Mouse (Mus musculus): ENCODE results near the gene Clic5. TPM values are rescaled to one million over a fixed set of nuclear protein-coding genes. Genes with fewer than 3 reads are reported as not detected.

Gene Clic5
- polyA plus RNA-seq, 1 experiment from 2014 or later, result 0.28 TPM

GRCm38 (mm10) chr17:44300723-44301122 is 112.3 kb downstream of the Clic5 start:
- Histone ChIP-seq H3K4me3 (ENCODE audit: low read depth, low read length) (no peak overlapping the region), H3K27ac (ENCODE audit: low read depth) (no peak overlapping the region), H3K4me2 (ENCODE audit: low read depth, low read length) (no peak overlapping the region), H3K9ac (replicated peaks) (no peak overlapping the region), H3K9me3 (ENCODE audit: low read length) (no peaks in the 10 kb centered on the region), H3K27me3 (ENCODE audit: insufficient read depth, low read length) (no peaks in the 10 kb centered on the region), H3K36me3 (replicated peaks; ENCODE audit: insufficient read depth, low read length) (no peaks in the 10 kb centered on the region), H3K4me1 (ENCODE audit: insufficient read depth) (no peaks in the 10 kb centered on the region)
- WGBS (ENCODE audit: insufficient replicate concordance), result 55% methylated on average over 4 of the region's 4 CpGs
- no peak for DNase-seq
- no peak for TF ChIP-seq EP300 (IDR thresholded peaks at IDR 0.05; ENCODE audit: low read depth)
- no peak for TF ChIP-seq CTCF (IDR thresholded peaks at IDR 0.05; ENCODE audit: low read depth)
- no peak for ATAC-seq

- WGBS (ENCODE audit: insufficient replicate concordance), result 72% methylated on average over 17 of the region's 17 CpGs
- TF ChIP-seq EP300 (IDR thresholded peaks at IDR 0.05; ENCODE audit: low read depth) (no peak), CTCF (IDR thresholded peaks at IDR 0.05; ENCODE audit: low read depth) (no peak)
- ATAC-seq, result no peak
- Histone ChIP-seq H3K27ac (ENCODE audit: low read depth) (no peak overlapping the region), H3K36me3 (replicated peaks; ENCODE audit: insufficient read depth, low read length) (no peaks in the 10 kb centered on the region), H3K9me3 (ENCODE audit: low read length) (no peaks in the 10 kb centered on the region), H3K4me1 (ENCODE audit: insufficient read depth) (no peaks in the 10 kb centered on the region), H3K27me3 (ENCODE audit: insufficient read depth, low read length) (no peaks in the 10 kb centered on the region), H3K4me2 (ENCODE audit: low read depth, low read length) (no peak overlapping the region), H3K9ac (replicated peaks) (no peak overlapping the region), H3K4me3 (ENCODE audit: low read depth, low read length) (no peak overlapping the region)
- no peak for DNase-seq
Observed at GRCm38 (mm10) chr17:44301224-44301811, 112.9 kb downstream of the Clic5 start.

GRCm38 (mm10) chr17:44304076-44304475 is 115.7 kb downstream of the Clic5 start:
- no peak overlapping the region for H3K4me2 ChIP-seq (ENCODE audit: low read depth, low read length)
- TF ChIP-seq EP300 (IDR thresholded peaks at IDR 0.05; ENCODE audit: low read depth), result no peak
- TF ChIP-seq CTCF (IDR thresholded peaks at IDR 0.05; ENCODE audit: low read depth), result no peak
- no peak overlapping the region for H3K4me3 ChIP-seq (ENCODE audit: low read depth, low read length)
- no peak overlapping the region for H3K27ac ChIP-seq (ENCODE audit: low read depth)
- 94% methylated on average over 1 of the region's 1 CpGs for WGBS (ENCODE audit: insufficient replicate concordance)
- no peak overlapping the region for H3K9ac ChIP-seq (replicated peaks)
- no peaks in the 10 kb centered on the region for H3K9me3 ChIP-seq (ENCODE audit: low read length)
- H3K27me3 ChIP-seq (ENCODE audit: insufficient read depth, low read length), result no peaks in the 10 kb centered on the region
- ATAC-seq (no peak), DNase-seq (no peak)
- H3K4me1 ChIP-seq (ENCODE audit: insufficient read depth), result no peaks in the 10 kb centered on the region
- H3K36me3 ChIP-seq (replicated peaks; ENCODE audit: insufficient read depth, low read length), result no peaks in the 10 kb centered on the region

GRCm38 (mm10) chr17:44309914-44310622 is 121.7 kb downstream of the Clic5 start:
- no peak for DNase-seq
- ATAC-seq, result no peak
- H3K27ac ChIP-seq (ENCODE audit: low read depth), result no peak overlapping the region
- H3K9me3 ChIP-seq (ENCODE audit: low read length), result no peaks in the 10 kb centered on the region
- H3K27me3 ChIP-seq (ENCODE audit: insufficient read depth, low read length), result no peaks in the 10 kb centered on the region
- no peak overlapping the region for H3K4me3 ChIP-seq (ENCODE audit: low read depth, low read length)
- no peaks in the 10 kb centered on the region for H3K4me1 ChIP-seq (ENCODE audit: insufficient read depth)
- no peaks in the 10 kb centered on the region for H3K36me3 ChIP-seq (replicated peaks; ENCODE audit: insufficient read depth, low read length)
- H3K9ac ChIP-seq (replicated peaks), result no peak overlapping the region
- H3K4me2 ChIP-seq (ENCODE audit: low read depth, low read length), result no peak overlapping the region
- WGBS (ENCODE audit: insufficient replicate concordance), result 75% methylated on average over 10 of the region's 10 CpGs
- TF ChIP-seq EP300 (IDR thresholded peaks at IDR 0.05; ENCODE audit: low read depth) (no peak), CTCF (IDR thresholded peaks at IDR 0.05; ENCODE audit: low read depth) (no peak)

- no peak for ATAC-seq
- TF ChIP-seq EP300 (IDR thresholded peaks at IDR 0.05; ENCODE audit: low read depth), result no peak
- TF ChIP-seq CTCF (IDR thresholded peaks at IDR 0.05; ENCODE audit: low read depth), result no peak
- no peak overlapping the region for H3K27ac ChIP-seq (ENCODE audit: low read depth)
Observed at GRCm38 (mm10) chr17:44325314-44325713, 136.9 kb downstream of the Clic5 start.

GRCm38 (mm10) chr17:44327279-44328146 is 139.1 kb downstream of the Clic5 start:
- H3K4me3 ChIP-seq (ENCODE audit: low read depth, low read length), result no peak overlapping the region

More at GRCm38 (mm10) chr17:44325314-44325713, 136.9 kb downstream of the Clic5 start:
- DNase-seq, result no peak
- H3K4me2 ChIP-seq (ENCODE audit: low read depth, low read length), result no peak overlapping the region
- no peaks in the 10 kb centered on the region for H3K4me1 ChIP-seq (ENCODE audit: insufficient read depth)
- no peaks in the 10 kb centered on the region for H3K36me3 ChIP-seq (replicated peaks; ENCODE audit: insufficient read depth, low read length)
- no peak overlapping the region for H3K4me3 ChIP-seq (ENCODE audit: low read depth, low read length)
- WGBS (ENCODE audit: insufficient replicate concordance), result 75% methylated on average over 10 of the region's 10 CpGs
- H3K9ac ChIP-seq (replicated peaks), result no peak overlapping the region
- no peaks in the 10 kb centered on the region for H3K27me3 ChIP-seq (ENCODE audit: insufficient read depth, low read length)
- no peaks in the 10 kb centered on the region for H3K9me3 ChIP-seq (ENCODE audit: low read length)

More at GRCm38 (mm10) chr17:44327279-44328146, 139.1 kb downstream of the Clic5 start:
- H3K4me2 ChIP-seq (ENCODE audit: low read depth, low read length), result no peak overlapping the region
- no peaks in the 10 kb centered on the region for H3K9me3 ChIP-seq (ENCODE audit: low read length)
- H3K36me3 ChIP-seq (replicated peaks; ENCODE audit: insufficient read depth, low read length), result no peaks in the 10 kb centered on the region
- ATAC-seq, result no peak
- DNase-seq, result no peak
- WGBS (ENCODE audit: insufficient replicate concordance), result 71% methylated on average over 10 of the region's 10 CpGs
- H3K4me1 ChIP-seq (ENCODE audit: insufficient read depth), result no peaks in the 10 kb centered on the region
- H3K27me3 ChIP-seq (ENCODE audit: insufficient read depth, low read length), result no peaks in the 10 kb centered on the region
- no peak overlapping the region for H3K27ac ChIP-seq (ENCODE audit: low read depth)
- no peak overlapping the region for H3K9ac ChIP-seq (replicated peaks)
- no peak for TF ChIP-seq CTCF (IDR thresholded peaks at IDR 0.05; ENCODE audit: low read depth)
- no peak for TF ChIP-seq EP300 (IDR thresholded peaks at IDR 0.05; ENCODE audit: low read depth)

Data from liver, postnatal 0 days (tissue).